Mouse (Mus musculus) left cerebral cortex, adult 9 months (tissue): ENCODE results near the gene Tssc4.
A peak's percentile ranks its signal among the peaks of the same experiment; 100 is the strongest.

Source experiments
- DNase-seq, 2 experiments: peaks; one replicate each; pipeline ENCODE4 v3.0.0; 2022; ENCODE audit warnings: low spot score in 2 of 2

Tssc4 gene

GRCm38 (mm10) chr7:143068316-143068881 lies 650 bp upstream of the Tssc4 start:
- DNase-seq: peak in 1 of 2 experiments; percentile 57

DNA sequence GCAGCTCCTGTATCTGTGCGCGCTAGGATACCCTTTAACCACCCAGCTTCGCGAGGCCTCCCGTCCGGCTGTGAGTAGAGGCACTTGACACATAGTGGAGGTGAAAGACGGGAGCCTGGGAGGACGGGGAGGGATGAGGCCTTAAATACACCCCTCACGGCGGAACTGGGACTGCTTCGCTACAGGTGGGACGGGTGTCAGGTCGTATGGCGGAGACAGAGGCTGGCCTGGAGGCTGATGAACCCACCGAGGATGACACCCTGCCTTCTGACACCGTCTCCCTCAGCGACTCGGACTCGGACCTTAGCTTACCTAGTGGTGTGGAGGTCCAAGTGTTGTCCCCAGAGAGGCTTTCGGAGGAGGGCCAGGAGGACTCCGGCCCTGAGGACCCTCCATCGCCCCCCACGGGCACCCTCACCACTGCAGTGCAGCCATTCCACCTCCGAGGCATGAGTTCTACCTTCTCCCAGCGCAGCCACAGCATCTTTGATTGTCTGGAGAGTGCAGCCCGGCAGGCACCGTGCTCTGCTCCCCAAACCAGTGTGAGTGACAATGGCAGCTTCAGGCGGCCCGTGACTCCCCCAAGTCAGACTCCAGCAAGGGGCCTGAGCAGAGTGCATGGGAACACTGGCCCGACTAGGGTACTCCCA lies 827 bp downstream of the Tssc4 start:
- no peak for DNase-seq

DNA sequence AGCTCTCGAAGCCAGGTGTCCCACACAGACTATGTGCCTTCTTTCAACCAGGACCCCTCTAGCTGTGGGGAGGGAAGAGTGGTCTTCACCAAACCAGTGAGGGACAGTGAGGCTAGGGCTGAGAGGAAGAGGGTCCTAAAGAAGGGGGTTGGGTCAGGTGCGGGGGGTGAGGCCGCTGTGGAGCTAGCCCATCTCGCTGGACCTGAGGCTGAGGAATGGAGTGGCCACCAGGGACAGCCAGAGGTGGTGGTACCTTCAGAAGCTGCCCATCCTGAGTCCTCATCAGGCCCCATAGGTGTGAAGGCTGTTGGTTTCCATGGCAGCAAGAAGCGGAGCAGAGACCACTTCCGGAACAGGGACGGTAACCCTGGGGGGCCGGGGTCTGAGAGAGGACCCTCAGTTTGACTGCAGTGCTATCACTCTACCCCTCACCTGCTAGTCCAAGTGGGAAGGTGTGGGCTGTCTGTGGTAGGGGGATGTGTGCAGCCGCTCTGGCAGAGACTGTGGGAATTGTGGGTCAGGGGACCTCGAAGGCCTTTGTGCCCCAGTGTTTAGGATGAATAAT lies 1.5 kb downstream of the Tssc4 start:
- no peak for DNase-seq

DNA sequence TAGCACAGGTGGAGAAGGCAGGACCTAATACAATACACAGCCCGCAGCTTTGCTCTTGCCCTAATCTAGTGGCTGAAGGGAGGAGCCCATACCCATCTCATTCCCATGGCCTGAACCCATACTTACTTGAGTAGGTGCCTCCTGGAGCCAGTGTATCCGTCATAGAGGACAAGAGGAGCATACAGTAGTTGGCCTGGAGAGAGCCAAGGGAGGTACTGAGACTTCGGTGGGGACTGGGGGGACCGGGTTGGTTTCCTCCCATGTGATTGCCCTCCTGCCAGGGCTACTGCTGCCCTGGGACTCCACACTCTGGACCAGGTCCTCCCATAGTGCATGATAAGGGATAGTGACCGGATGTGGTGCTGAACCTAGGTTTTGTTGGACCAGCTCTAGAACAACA lies 3.6 kb downstream of the Tssc4 start:
- DNase-seq: no peak

- no peak for DNase-seq
These were observed 4.0 kb downstream of the Tssc4 start for GRCm38 (mm10) chr7:143073086-143073485.

DNA sequence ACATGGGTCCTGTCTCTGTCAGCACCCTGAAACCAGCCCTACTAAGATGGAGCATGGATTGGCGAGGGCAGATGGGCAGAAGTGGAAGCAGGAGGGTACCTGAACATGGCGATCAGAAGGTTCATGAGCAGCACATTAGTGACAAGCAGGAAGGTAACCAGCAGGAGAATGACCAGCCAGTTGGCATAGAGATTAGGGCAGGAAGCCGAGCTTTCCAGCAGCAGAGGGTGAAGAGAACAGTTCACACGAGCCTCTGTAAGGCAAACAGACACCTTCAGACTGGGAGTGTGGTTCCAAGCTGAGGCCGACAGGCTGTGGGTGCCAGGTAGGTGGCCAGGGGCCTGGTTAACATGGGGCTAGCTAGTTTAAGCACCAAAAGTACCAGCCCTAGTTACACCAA lies 6.3 kb downstream of the Tssc4 start:
- DNase-seq: no peak

DNA sequence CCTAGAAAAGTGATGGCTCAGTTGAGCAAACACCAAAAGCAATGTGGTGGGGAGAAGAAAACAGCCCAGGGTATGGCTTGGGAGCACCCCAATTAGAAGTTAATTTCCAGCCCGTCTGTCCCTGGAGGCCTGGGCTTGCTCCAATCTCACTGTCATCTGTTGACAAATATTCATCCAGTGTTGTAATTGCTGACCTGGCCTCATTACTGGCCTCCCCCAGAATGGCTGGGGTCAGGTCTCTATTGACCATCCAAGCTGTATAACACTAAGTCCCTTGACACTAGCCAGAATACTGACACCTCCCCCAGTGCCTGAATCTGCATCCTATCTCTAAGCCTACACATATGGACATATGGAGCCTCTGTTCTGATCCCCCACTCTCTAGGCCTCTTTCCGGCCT lies 8.3 kb downstream of the Tssc4 start:
- no peak for DNase-seq

DNA sequence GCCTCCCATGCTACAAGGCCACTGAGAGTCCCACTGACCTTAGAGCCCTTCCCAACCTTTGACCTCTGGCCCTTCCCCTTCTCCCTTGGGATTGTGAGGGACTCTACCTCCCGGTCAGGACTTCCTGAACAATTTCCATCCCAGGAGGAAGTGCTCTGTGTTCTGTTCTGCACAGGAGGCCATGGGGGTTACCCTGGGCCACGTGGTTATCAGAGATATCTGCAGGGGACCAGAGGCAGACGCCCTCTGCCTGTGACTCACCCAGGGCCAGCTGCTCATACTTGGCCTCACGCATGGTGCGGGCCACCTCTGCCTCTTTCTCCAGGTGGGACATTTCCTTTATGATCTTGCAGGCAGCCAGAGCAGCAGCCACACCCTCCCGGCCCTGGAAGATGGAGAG lies 13.0 kb downstream of the Tssc4 start:
- DNase-seq: no peak

- no peak for DNase-seq
These were observed 14.7 kb downstream of the Tssc4 start for GRCm38 (mm10) chr7:143083708-143084107.

DNA sequence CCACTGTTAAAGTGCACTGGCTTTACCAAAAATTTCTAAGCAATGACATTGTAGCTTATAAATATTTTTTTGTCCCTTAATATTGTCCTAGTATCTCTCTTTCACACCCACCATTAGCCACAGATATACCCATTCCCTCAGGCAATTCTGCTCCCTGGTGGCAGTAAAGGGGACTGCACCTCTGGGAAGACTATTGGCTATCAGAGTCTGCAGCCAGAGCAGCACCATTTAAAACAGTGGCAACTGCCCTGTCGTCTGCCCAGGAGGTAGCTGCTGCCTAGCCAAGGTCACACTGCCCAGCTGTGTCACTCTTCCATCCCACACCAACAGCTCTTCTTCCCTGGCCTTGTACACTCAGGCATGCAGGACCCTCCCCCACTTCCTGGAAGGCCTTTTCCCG lies 17.3 kb downstream of the Tssc4 start:
- DNase-seq: peak in 1 of 2 experiments; percentile 41

DNA sequence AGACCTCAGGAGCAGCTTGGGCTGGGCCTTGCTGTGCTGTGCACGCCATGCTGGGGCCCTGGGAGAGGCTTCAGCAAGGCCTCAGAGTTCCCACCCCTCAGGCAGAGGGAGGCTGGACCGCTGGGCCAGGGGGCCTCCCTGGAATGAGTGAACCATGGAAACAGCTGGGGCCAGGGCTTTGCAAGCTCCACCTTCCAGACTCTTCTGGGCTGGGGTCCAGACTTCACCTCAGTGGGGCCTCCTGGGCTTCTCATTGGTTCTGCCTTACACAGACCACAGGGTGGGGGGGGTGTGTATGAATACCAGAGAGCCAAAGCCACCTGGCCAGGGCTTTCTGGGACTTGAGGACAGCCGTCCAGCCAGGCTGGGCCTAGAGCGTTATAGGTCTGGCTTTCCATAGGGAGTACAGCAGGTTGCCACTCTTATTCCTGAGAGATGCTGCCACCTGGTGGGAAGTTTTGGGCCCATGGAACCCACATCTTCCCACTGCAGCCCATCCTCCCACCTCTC lies 18.1 kb downstream of the Tssc4 start:
- DNase-seq: peak in 1 of 2 experiments; percentile 30

DNA sequence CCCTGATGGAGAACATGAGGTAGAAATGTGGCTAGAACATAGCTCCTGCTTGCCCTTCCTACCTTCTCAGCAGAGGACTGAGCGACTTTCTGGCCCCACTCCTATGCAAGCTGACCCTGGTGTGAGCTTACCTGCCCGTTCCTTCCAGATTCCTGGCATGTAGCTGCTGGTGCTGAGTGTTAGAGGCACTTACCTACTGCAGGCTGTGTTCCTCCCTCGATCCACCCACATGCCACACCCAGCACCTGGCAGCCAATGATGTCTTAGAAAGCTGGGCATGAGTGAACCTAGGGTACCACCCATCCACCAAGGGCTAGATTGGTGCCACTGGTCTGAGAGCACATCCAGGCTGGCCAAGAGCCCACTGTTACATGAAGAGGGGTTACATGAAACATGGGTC lies 24.8 kb downstream of the Tssc4 start:
- DNase-seq: no peak

GRCm38 (mm10) chr7:143094592-143095553 lies 25.8 kb downstream of the Tssc4 start, which contains the start of gene Trpm5:
Trpm5 (minus strand) TSS chr7:143094642.
- peak in 1 of 2 experiments; percentile 55 for DNase-seq

DNA sequence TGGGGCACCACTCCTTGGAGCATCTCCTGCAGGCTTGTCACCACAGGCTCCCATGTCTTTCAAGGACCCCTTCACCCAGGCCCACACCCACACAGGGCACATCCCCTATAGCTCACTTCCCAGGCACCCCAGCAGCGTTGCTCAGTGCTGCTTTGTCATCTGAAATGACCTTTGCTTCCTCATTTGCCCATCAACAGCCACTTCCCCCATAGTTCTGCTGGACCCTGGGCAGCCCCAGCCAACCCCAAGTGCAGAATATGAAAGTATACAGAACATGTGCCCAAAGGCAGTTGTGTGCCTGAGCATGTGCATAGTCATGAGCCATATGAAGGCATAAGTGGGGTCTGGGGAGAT lies 26.5 kb downstream of the Tssc4 start:
- no peak for DNase-seq

DNA sequence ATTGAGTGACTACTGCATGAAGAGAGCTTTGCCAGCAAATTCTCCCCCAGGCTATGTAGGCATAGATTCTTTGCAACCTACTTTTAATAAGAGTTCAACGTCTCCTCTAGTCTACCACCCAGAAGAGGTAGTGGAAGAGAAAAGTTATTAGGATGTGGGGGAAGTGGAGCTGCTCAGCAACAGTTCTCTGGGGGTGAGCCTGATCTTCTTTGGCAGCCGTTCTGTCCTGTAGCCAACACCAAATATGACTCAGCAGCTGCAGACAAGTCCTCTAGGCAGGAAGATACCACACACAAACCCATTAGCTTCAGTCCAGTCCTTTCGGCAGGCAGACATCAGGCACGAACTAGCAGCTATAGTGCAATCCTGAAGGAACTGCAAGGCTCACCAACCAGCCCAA lies 31.7 kb downstream of the Tssc4 start:
- peak; percentile 7 to 23 for DNase-seq

- DNase-seq: no peak
These were observed 36.3 kb downstream of the Tssc4 start for GRCm38 (mm10) chr7:143105258-143105897.

GRCm38 (mm10) chr7:143106062-143106461 lies 37.0 kb downstream of the Tssc4 start, which contains the start of gene Kcnq1:
Kcnq1 (plus strand) TSS chr7:143106362.
- DNase-seq: no peak

DNA sequence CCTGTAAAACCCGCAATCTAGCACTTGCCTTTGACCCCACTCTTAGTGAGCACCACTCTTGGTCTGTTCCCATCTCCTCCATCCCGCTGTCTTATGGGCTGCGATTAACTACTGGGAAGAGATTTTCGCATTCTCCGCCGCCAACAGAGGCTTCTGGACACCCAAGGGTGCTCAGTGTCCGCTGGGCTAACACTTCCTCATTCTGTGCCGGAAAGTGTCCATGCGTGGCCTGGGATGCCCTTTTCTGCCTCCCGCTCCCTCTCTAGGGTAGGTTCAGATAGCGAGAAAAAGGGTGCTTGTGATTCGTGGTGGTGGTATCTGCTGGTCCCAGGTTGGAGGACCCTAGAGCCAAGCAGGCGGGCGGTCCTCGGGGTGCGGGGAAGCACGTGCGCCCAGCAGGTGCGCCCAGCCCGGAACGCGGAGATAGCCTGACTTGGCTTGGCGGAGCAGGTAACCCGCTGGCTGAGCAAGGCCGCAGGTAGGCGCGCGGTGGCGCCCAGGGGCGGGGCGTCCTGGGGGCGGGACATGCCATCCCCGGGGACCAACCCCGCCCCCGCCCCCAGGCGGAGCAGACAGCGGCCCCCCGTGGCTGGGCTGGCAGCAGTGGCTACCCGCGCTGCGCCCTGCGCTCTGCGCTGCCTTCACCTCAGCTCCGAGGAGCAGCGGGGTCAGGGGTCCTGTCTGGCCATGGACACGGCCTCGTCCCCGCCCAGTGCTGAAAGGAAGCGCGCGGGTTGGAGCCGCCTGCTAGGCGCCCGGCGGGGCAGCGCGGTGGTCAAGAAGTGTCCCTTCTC lies 37.8 kb downstream of the Tssc4 start:
- no peak for DNase-seq

- no peak for DNase-seq
These were observed 39.2 kb downstream of the Tssc4 start for GRCm38 (mm10) chr7:143108200-143108599.

GRCm38 (mm10) chr7:143108996-143109660 lies 40.1 kb downstream of the Tssc4 start:
- DNase-seq: no peak
